Mouse (Mus musculus) c-Kit-positive CD71-positive TER-119-negative erythroid progenitor cells, embryonic 14.5 days (primary cell): ENCODE measurements at regions not wholly inside any gene's neighbourhood (a gene's known extent, or its start where the extent isn't known, plus 50 kb on each side); places are given as distances from the start of the nearest gene placed in this dataset.

Experiments used
- DNase-seq: peaks from one replicate; pipeline ENCODE4 v3.0.0-alpha.2; 2013; ENCODE audit warnings: low read depth

DNA sequence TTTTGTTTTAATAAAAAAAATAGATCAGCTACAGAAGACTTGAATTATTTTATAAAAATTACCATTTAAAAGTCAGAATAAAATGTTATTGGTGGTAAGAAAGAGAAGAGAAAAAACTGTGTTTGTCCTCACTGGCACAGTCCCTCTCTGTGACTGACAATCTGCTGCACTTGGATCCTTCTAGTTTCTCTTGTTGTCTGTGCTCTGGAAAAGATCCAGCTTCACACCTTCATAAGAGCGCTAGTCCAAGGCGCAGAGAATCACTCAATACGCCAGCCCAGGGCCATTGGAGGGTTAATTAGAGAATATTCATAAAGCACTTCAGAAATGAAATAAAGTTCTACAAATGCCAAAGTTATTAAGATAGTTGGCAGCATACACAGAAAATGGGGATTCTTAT, 153.8 kb downstream of the Lmbrd1 start:
- DNase-seq: no peak

GRCm38 (mm10) chr1:24866877-24867276, 188.4 kb downstream of the Lmbrd1 start:
- DNase-seq: no peak

- no peak for DNase-seq
Measured at GRCm38 (mm10) chr1:24869772-24870171, 191.3 kb downstream of the Lmbrd1 start.

GRCm38 (mm10) chr1:24870685-24871417, 192.4 kb downstream of the Lmbrd1 start:
- no peak for DNase-seq

- DNase-seq: no peak
Measured at GRCm38 (mm10) chr1:24877014-24877413, 198.6 kb downstream of the Lmbrd1 start.

- DNase-seq: no peak
Measured at GRCm38 (mm10) chr1:24883638-24884037, 205.2 kb downstream of the Lmbrd1 start.

GRCm38 (mm10) chr1:24901278-24901677, 222.8 kb downstream of the Lmbrd1 start:
- peak; percentile 1 for DNase-seq

DNA sequence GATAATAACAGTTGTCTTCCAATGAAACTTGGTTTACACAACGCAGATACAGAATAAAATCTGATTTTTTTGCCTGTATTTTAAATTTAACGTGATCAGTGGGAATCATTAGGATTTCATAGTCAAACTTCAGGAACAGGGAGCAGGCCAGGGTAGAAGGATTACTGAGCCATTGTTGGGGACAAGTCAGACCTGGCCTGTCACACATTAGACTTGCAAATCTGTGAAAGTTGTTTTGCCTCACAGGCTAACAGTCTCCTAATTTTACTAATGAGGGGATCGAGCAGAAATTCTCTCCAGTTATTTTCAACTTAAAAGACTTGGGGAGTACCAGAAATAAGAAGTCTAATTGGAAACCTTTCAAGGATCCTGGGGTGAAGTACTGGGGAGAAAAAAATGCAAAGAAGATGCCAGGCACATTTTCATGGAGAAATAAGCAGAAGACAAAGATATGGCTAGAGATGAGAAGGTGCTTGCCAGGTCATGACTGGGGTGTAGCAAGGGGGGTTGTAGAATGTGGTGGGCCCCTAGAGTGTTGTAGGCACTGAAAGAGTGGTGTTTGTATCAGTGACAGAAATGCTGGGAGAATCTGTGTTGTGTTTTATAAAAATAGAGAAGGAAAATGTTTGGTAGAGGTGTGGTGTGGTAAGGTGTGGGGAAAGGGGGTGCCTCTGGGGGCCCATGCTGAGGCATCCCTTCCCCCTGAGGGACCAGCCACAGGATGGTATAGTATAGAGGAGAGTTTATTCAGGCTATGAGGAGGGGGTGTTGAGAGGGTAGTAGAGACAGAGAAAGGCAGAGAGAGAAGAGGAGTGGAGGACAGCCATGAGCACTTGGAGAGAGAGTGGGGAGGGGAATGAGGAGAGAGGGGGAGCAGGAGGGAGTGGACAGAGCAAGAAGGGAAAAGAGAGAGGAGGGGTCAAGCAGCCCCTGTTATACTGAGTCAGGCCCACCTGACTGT, 260.2 kb downstream of the Lmbrd1 start:
- no peak for DNase-seq

DNA sequence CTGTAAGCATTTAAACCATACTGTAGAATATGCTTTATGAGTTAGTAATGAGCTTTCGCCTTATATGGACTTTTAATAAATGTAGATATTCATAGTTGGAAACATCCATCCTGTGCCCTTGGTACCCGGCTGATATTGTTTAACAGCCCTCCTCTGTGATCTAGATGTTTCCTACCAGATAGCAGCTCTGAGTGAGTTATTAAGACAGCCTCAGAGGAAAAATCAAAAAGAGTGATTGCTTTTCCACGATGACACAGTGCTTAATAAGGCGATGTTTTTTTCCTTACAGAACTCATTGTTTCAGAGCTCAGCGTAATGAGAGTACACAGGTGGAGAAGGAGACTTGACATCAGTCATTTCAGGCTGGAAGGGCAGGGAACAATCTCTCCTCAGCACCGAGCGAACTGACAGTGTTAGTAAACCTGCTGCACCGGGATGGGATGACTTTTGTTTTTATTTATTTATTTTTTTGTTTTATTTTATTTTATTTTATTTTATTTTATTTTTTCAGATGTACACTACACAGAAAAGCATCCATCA, 264.4 kb downstream of the Lmbrd1 start:
- no peak for DNase-seq

DNA sequence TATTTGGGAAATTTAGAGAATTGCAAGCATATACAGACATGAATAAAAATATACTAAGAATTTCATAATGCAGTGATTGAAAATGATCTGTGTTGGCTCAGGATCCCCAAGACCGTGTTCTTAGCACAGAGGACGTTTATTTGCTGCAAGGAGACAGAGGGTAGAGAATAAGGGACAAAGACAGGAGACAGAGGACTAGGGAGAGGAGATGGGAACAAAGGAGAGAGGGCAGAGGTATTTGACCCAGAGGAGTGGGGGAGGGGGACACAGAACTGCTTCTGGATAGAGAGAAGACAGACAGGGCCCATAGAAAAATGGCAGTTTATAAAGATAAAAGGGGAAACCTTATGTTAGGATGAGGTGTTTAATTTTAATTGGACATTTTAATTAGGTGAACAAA, 265.0 kb downstream of the Lmbrd1 start:
- no peak for DNase-seq

GRCm38 (mm10) chr1:24972681-24973080, 294.3 kb downstream of the Lmbrd1 start:
- DNase-seq: no peak

DNA sequence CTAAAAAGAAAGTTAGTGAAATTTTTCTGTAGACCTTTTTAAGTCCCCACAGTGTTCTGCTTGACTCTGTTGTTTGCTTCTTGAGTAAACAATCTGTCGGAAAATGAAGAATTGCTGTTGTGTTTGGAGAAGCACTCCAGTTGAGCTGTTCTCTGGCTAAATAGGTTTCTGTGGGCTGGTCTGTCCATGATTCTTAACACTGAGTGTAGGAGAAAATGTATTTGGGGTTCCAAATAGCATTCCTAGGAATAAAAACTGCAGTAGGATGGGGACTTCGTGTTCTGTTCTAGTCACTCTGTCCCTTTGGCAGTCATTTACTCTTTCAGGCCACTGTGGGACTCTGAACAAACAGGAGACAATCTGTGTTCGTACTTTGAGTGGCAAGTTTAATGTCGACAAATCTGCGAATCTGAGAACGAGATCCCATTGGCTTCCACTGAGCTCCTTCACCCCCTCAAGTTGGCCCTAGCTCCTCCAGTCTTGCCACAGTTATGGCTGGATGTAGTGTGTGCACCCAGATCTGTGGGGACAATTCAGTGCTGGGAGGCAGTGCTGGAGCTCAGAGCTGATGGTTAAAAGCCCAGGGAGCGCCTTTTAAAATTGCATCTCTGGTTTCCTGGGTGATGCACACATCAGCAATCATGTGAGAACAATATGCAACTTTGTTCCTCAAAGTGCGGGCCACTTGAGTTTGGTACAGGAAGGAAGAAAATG, 330.2 kb downstream of the Lmbrd1 start:
- no peak for DNase-seq

- no peak for DNase-seq
Measured at GRCm38 (mm10) chr1:25012754-25013153, 334.3 kb downstream of the Lmbrd1 start.
